Mouse (Mus musculus) gastrocnemius, postnatal 10 days (tissue): ENCODE results near the gene Msh4. TPM values are rescaled to one million over a fixed set of nuclear protein-coding genes. Genes with fewer than 3 reads are reported as not detected.
"Not testable (repeated sequence)": the region's sequence is repeated elsewhere in the genome, so short reads cannot be mapped to it uniquely, and the experiment has no call there.

Source experiments
- DNase-seq: peaks from one replicate; pipeline ENCODE4 v3.0.0; 2021; ENCODE audit warnings: mixed read lengths
- total RNA-seq, 2 experiments: library from RNA; stranded (reverse); gene quantifications; 2 replicates each; pipeline ENCODE4 v1.2.3; 2021

The Msh4 gene
- total RNA-seq, 2 experiments from 2014 or later = 0.16 to 0.25 TPM

- DNase-seq = peak; percentile 11
Measured at GRCm38 (mm10) chr3:153911197-153911881, 5.4 kb upstream of the Msh4 start.

GRCm38 (mm10) chr3:153910489-153910888 lies 4.6 kb upstream of the Msh4 start:
- no peak for DNase-seq

- no peak for DNase-seq
Measured at GRCm38 (mm10) chr3:153908919-153909318, 3.0 kb upstream of the Msh4 start.

GRCm38 (mm10) chr3:153905251-153906135 lies 445 bp downstream of the Msh4 start:
- peak; percentile 15 for DNase-seq

- peak; percentile 32 for DNase-seq
Measured at GRCm38 (mm10) chr3:153904586-153904985, 1.4 kb downstream of the Msh4 start.

- DNase-seq = no peak
Measured at GRCm38 (mm10) chr3:153902595-153902994, 3.3 kb downstream of the Msh4 start.

GRCm38 (mm10) chr3:153901904-153902303 lies 4.0 kb downstream of the Msh4 start:
- no peak for DNase-seq

GRCm38 (mm10) chr3:153897216-153897615 lies 8.7 kb downstream of the Msh4 start:
- DNase-seq = no peak

- no peak for DNase-seq
Measured at GRCm38 (mm10) chr3:153895454-153895853, 10.5 kb downstream of the Msh4 start.

- DNase-seq = no peak
Measured at GRCm38 (mm10) chr3:153889188-153889781, 16.7 kb downstream of the Msh4 start.

- DNase-seq = no peak
Measured at GRCm38 (mm10) chr3:153888141-153888540, 17.8 kb downstream of the Msh4 start.

GRCm38 (mm10) chr3:153886296-153886695 lies 19.6 kb downstream of the Msh4 start:
- DNase-seq = no peak

- DNase-seq = no peak
Measured at GRCm38 (mm10) chr3:153871396-153871795, 34.5 kb downstream of the Msh4 start.

GRCm38 (mm10) chr3:153867149-153868136 lies 38.5 kb downstream of the Msh4 start:
- DNase-seq = no peak

GRCm38 (mm10) chr3:153864636-153865429 lies 41.1 kb downstream of the Msh4 start:
- no peak for DNase-seq

- DNase-seq = no peak
Measured at GRCm38 (mm10) chr3:153863816-153864215, 42.1 kb downstream of the Msh4 start.

GRCm38 (mm10) chr3:153860392-153860791 lies 45.5 kb downstream of the Msh4 start:
- not testable (repeated sequence) for DNase-seq

GRCm38 (mm10) chr3:153858350-153859001 lies 47.5 kb downstream of the Msh4 start:
- DNase-seq = no peak

GRCm38 (mm10) chr3:153852266-153852665 lies 53.7 kb downstream of the Msh4 start:
- no peak for DNase-seq

- no peak for DNase-seq
Measured at GRCm38 (mm10) chr3:153850759-153851158, 55.2 kb downstream of the Msh4 start.
